Mouse (Mus musculus): ENCODE data around the gene Sorcs1. TPM values are rescaled to one million over a fixed set of nuclear protein-coding genes. Genes with fewer than 3 reads are reported as not detected.

The Sorcs1 gene
- total and polyA plus RNA-seq, 2 experiments from 2014 or later: 15.7 to 26.7 TPM

- H3K4me2 ChIP-seq (ENCODE audit: low read depth, low read length): no peak overlapping the region
- no peak overlapping the region for H3K9ac ChIP-seq (replicated peaks; ENCODE audit: low read length)
- WGBS: 56% methylated on average over 2 of the region's 2 CpGs
- no peak overlapping the region for H3K27ac ChIP-seq
- no peak overlapping the region for H3K4me3 ChIP-seq (ENCODE audit: low read length)
- H3K9me3 ChIP-seq (ENCODE audit: low read length): no peaks in the 10 kb centered on the region
- ATAC-seq (no peak), DNase-seq (ENCODE audit: low spot score) (peak; percentile 52)
- H3K4me1 ChIP-seq (ENCODE audit: insufficient read depth, low read length): no peaks in the 10 kb centered on the region
- H3K27me3 ChIP-seq (ENCODE audit: insufficient read depth, low read length): no peaks in the 10 kb centered on the region
- no peaks in the 10 kb centered on the region for H3K36me3 ChIP-seq (ENCODE audit: insufficient read depth, low read length)
- no peak for TF ChIP-seq CTCF (IDR thresholded peaks at IDR 0.05; ENCODE audit: low read depth)
Observed at GRCm38 (mm10) chr19:50398341-50398740, 280.1 kb downstream of the Sorcs1 start.

- ATAC-seq: no peak
- no peak for TF ChIP-seq CTCF (IDR thresholded peaks at IDR 0.05; ENCODE audit: low read depth)
Observed at GRCm38 (mm10) chr19:50395731-50396130, 282.7 kb downstream of the Sorcs1 start.

GRCm38 (mm10) chr19:50394101-50394500 is 284.3 kb downstream of the Sorcs1 start:
- 76% methylated on average over 5 of the region's 5 CpGs for WGBS
- Histone ChIP-seq H3K27ac (no peak overlapping the region), H3K4me3 (ENCODE audit: low read length) (no peak overlapping the region), H3K27me3 (ENCODE audit: insufficient read depth, low read length) (no peaks in the 10 kb centered on the region), H3K36me3 (ENCODE audit: insufficient read depth, low read length) (no peaks in the 10 kb centered on the region), H3K4me1 (ENCODE audit: insufficient read depth, low read length) (no peaks in the 10 kb centered on the region), H3K9me3 (ENCODE audit: low read length) (no peaks in the 10 kb centered on the region), H3K4me2 (ENCODE audit: low read depth, low read length) (no peak overlapping the region), H3K9ac (replicated peaks; ENCODE audit: low read length) (no peak overlapping the region)
- TF ChIP-seq CTCF (IDR thresholded peaks at IDR 0.05; ENCODE audit: low read depth): no peak
- ATAC-seq: no peak
- no peak for DNase-seq (ENCODE audit: low spot score)

More at GRCm38 (mm10) chr19:50395731-50396130, 282.7 kb downstream of the Sorcs1 start:
- WGBS: 55% methylated on average over 6 of the region's 6 CpGs
- no peaks in the 10 kb centered on the region for H3K27me3 ChIP-seq (ENCODE audit: insufficient read depth, low read length)
- no peaks in the 10 kb centered on the region for H3K4me1 ChIP-seq (ENCODE audit: insufficient read depth, low read length)
- no peak overlapping the region for H3K4me2 ChIP-seq (ENCODE audit: low read depth, low read length)
- no peak for DNase-seq (ENCODE audit: low spot score)
- no peaks in the 10 kb centered on the region for H3K9me3 ChIP-seq (ENCODE audit: low read length)
- H3K9ac ChIP-seq (replicated peaks; ENCODE audit: low read length): no peak overlapping the region
- no peak overlapping the region for H3K27ac ChIP-seq
- H3K4me3 ChIP-seq (ENCODE audit: low read length): no peak overlapping the region
- no peaks in the 10 kb centered on the region for H3K36me3 ChIP-seq (ENCODE audit: insufficient read depth, low read length)

- Histone ChIP-seq H3K36me3 (ENCODE audit: insufficient read depth, low read length) (no peaks in the 10 kb centered on the region), H3K9me3 (ENCODE audit: low read length) (peaks cover 5% of the 10 kb centered on the region), H3K9ac (replicated peaks; ENCODE audit: low read length) (no peak overlapping the region), H3K27me3 (ENCODE audit: insufficient read depth, low read length) (no peaks in the 10 kb centered on the region), H3K4me1 (ENCODE audit: insufficient read depth, low read length) (no peaks in the 10 kb centered on the region), H3K27ac (no peak overlapping the region), H3K4me2 (ENCODE audit: low read depth, low read length) (no peak overlapping the region), H3K4me3 (ENCODE audit: low read length) (no peak overlapping the region)
- no peak for TF ChIP-seq CTCF (IDR thresholded peaks at IDR 0.05; ENCODE audit: low read depth)
- 78% methylated on average over 9 of the region's 9 CpGs for WGBS
- no peak for DNase-seq (ENCODE audit: low spot score)
- no peak for ATAC-seq
Observed at GRCm38 (mm10) chr19:50389925-50390552, 288.4 kb downstream of the Sorcs1 start.

GRCm38 (mm10) chr19:50378901-50379300 is 299.5 kb downstream of the Sorcs1 start:
- ATAC-seq (no peak), DNase-seq (ENCODE audit: low spot score) (no peak)
- no peaks in the 10 kb centered on the region for H3K36me3 ChIP-seq (ENCODE audit: insufficient read depth, low read length)

GRCm38 (mm10) chr19:50374751-50375150 is 303.7 kb downstream of the Sorcs1 start:
- no peaks in the 10 kb centered on the region for H3K36me3 ChIP-seq (ENCODE audit: insufficient read depth, low read length)
- DNase-seq (ENCODE audit: low spot score): peak; percentile 70
- no peak overlapping the region for H3K9ac ChIP-seq (replicated peaks; ENCODE audit: low read length)
- no peaks in the 10 kb centered on the region for H3K4me1 ChIP-seq (ENCODE audit: insufficient read depth, low read length)
- no peak for ATAC-seq
- H3K4me2 ChIP-seq (ENCODE audit: low read depth, low read length): peak overlapping the region; percentile 43
- no peaks in the 10 kb centered on the region for H3K27me3 ChIP-seq (ENCODE audit: insufficient read depth, low read length)
- TF ChIP-seq CTCF (IDR thresholded peaks at IDR 0.05; ENCODE audit: low read depth): no peak
- H3K4me3 ChIP-seq (ENCODE audit: low read length): peak overlapping the region; percentile 14
- no peaks in the 10 kb centered on the region for H3K9me3 ChIP-seq (ENCODE audit: low read length)
- WGBS: 21% methylated on average over 10 of the region's 10 CpGs
- H3K27ac ChIP-seq: 0 out of 2 replicates have a peak overlapping the region, but pooled peaks have one; percentile 6

More at GRCm38 (mm10) chr19:50378901-50379300, 299.5 kb downstream of the Sorcs1 start:
- Histone ChIP-seq H3K4me1 (ENCODE audit: insufficient read depth, low read length) (no peaks in the 10 kb centered on the region), H3K9me3 (ENCODE audit: low read length) (no peaks in the 10 kb centered on the region), H3K9ac (replicated peaks; ENCODE audit: low read length) (no peak overlapping the region), H3K27ac (no peak overlapping the region), H3K27me3 (ENCODE audit: insufficient read depth, low read length) (no peaks in the 10 kb centered on the region), H3K4me2 (ENCODE audit: low read depth, low read length) (no peak overlapping the region), H3K4me3 (ENCODE audit: low read length) (no peak overlapping the region)
- 59% methylated on average over 5 of the region's 5 CpGs for WGBS
- TF ChIP-seq CTCF (IDR thresholded peaks at IDR 0.05; ENCODE audit: low read depth): no peak

GRCm38 (mm10) chr19:50366446-50366845 is 312.0 kb downstream of the Sorcs1 start:
- Histone ChIP-seq H3K27me3 (ENCODE audit: insufficient read depth, low read length) (no peaks in the 10 kb centered on the region), H3K36me3 (ENCODE audit: insufficient read depth, low read length) (no peaks in the 10 kb centered on the region), H3K4me2 (ENCODE audit: low read depth, low read length) (no peak overlapping the region), H3K4me3 (ENCODE audit: low read length) (no peak overlapping the region), H3K27ac (no peak overlapping the region), H3K4me1 (ENCODE audit: insufficient read depth, low read length) (no peaks in the 10 kb centered on the region), H3K9ac (replicated peaks; ENCODE audit: low read length) (no peak overlapping the region), H3K9me3 (ENCODE audit: low read length) (no peaks in the 10 kb centered on the region)
- TF ChIP-seq CTCF (IDR thresholded peaks at IDR 0.05; ENCODE audit: low read depth): no peak
- DNase-seq (ENCODE audit: low spot score) (peak; percentile 13), ATAC-seq (no peak)
- 49% methylated on average over 3 of the region's 3 CpGs for WGBS
